Mouse (Mus musculus) activated CD4-positive, CD25-positive, alpha-beta regulatory T cell (primary cell): Measurements from ENCODE around the gene Mastl. TPM values are rescaled to one million over a fixed set of nuclear protein-coding genes. Genes with fewer than 3 reads are reported as not detected.

Experiments used
- polyA plus RNA-seq, 2 experiments: library from polyadenylated mRNA; unstranded; fragments of 100-300 nt; shearing (Covaris generic); gene quantifications; one replicate each; pipeline ENCODE4 v1.2.1; 2017

The Mastl gene
- 1 to 10 TPM; 1.3 to 2.5 TPM for polyA plus RNA-seq

GRCm38 (mm10) chr2:23155777-23156607 is at the start of gene Mastl, which contains the start of gene Yme1l1:
TSS of gene Mastl (minus strand) at chr2:23156024.
TSS of gene Yme1l1 (plus strand) at chr2:23156369.

DNA sequence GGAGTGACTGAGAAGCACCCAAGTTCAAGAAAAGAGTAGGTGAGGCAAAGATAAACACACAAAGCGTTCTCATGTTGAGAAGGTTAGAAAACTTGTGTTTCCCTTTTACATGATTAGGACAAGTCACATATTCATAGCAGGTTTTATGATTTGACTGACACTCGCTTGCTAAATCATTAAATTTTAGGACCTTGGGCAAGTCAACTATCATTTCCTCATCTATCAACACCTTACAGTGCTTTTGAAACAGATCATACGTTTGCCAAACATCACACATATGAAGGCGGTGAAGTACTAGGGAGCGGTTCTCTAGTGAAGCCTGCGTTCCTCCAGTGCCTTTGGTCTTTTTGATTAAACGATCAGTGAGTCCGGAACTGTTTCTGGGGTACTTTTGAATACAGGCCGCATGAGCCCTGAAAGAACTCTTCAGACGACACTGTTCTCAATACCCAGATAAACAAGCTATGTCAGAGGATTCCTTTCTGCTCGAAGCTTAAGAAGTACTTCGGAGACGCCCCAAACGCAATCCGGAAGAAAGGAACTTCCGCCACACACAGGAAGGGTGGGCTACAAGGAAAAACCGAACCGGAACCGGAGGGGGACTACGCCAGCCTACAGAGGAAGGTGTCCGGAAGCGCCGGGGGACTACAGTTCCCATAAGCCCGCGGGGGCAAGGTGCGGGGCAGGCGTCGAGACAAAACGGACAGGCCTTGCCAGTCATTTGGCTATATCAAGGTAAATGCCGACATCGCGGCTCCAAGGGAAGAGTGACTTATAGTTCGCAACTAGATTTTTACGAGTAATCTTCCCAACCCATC is 88.1 kb downstream of the Mastl start, which contains the start of gene Acbd5:
Gene Acbd5, plus strand, starts transcription at position 616 of the 818 bp plus-strand sequence.

Other genes with a start within 250 kb of the Mastl start
- 100 to 1,000 TPM; 151 to 188 TPM for gene Abi1, start 115.8 kb downstream of the Mastl start, polyA plus RNA-seq
- 10 to 100 TPM; 51.9 to 59.6 TPM for gene Acbd5, start 87.9 kb downstream of the Mastl start, polyA plus RNA-seq
- gene Yme1l1, start 345 bp upstream of the Mastl start, polyA plus RNA-seq: 10 to 100 TPM; 54.4 to 57.6 TPM
- under 1 TPM in 1 of 2 experiments, not detected in 1; 0.18 TPM for gene 4931423N10Rik, start 51.5 kb upstream of the Mastl start, polyA plus RNA-seq
- not detected for gene Nxph2, start 165.2 kb upstream of the Mastl start, polyA plus RNA-seq